8 mouse cellular contexts compared by ENCODE assay signal in genomic region chr6:117173876-117174275, GRCm38 (mm10). TPM values are rescaled to one million over a fixed set of nuclear protein-coding genes. Genes with fewer than 3 reads are reported as not detected.
DNase-seq lines count a peak whose midpoint lies in the region; ATAC-seq lines count a peak whose summit lies in the region.
"Had no signal": no experiment of that assay in that cellular context is flagged by ENCODE, and none has a peak within 500 bp of the region (broad histone marks: within the 10 kb centered on the region; RNA-seq: fewer than 3 reads in every experiment).

No protein-coding gene starts in this region.

- no peak overlapping the region for H3K9ac ChIP-seq in hindbrain, embryonic 16.5 days (ENCODE audit: low read depth, low read length)

- H3K4me2 ChIP-seq in hindbrain, embryonic 16.5 days (ENCODE audit: low read length) = peak overlapping the region; percentile 35; the same call in 1 of the 2 replicates

- WGBS in hindbrain, embryonic 16.5 days = 11% methylated on average over 11 of the region's 11 CpGs

- ATAC-seq in hindbrain, embryonic 16.5 days = no peak; the same call in 1 of the 2 replicates

- H3K36me3 ChIP-seq in hindbrain, embryonic 16.5 days (ENCODE audit: control insufficient read depth, insufficient read depth, low read length) = no peaks in the 10 kb centered on the region
- H3K36me3 ChIP-seq in splenic B cell, adult 2 months (ENCODE audit: control insufficient read depth, insufficient read depth, low read length, poor library complexity, severe bottlenecking) = no peaks in the 10 kb centered on the region

- H3K27me3 ChIP-seq in hindbrain, embryonic 16.5 days (replicated peaks; ENCODE audit: control insufficient read depth, insufficient read depth, low read length) = peaks cover 15% of the 10 kb centered on the region
- H3K27me3 ChIP-seq in splenic B cell, adult 2 months (ENCODE audit: control insufficient read depth, insufficient read depth, low read length, poor library complexity, severe bottlenecking) = no peaks in the 10 kb centered on the region; the same call in 1 of the 2 replicates

- H3K27ac ChIP-seq in hindbrain, embryonic 16.5 days (ENCODE audit: low read depth, low read length) = no peak overlapping the region

- peak; percentile 34 for DNase-seq in adrenal gland, adult 8-10 months
- DNase-seq in cerebellum, postnatal 14 days = peak; percentile 95 to 97
- DNase-seq in frontal cortex, postnatal 36 days (ENCODE audit: low spot score in 2 of 2) = peak; percentile 78 to 81
- peak; percentile 43 for DNase-seq in left cerebral cortex, adult 11 months (ENCODE audit: low spot score)
- DNase-seq in mesoderm, embryonic 11.5 days (ENCODE audit: low read depth, low spot score) = peak; percentile 84
- peak; percentile 30 for DNase-seq in splenic B cell, adult 2 months (ENCODE audit: low read depth, low spot score)

- no peaks in the 10 kb centered on the region for H3K9me3 ChIP-seq in hindbrain, embryonic 16.5 days (ENCODE audit: control insufficient read depth, low read length)
- H3K9me3 ChIP-seq: megakaryocyte, embryonic 14.5 days had no signal

- H3K4me3 ChIP-seq in hindbrain, embryonic 16.5 days (ENCODE audit: low read length) = no peak overlapping the region
- H3K4me3 ChIP-seq: megakaryocyte, embryonic 14.5 days had no signal

- peaks cover 10% of the 10 kb centered on the region for H3K4me1 ChIP-seq in hindbrain, embryonic 16.5 days (ENCODE audit: control insufficient read depth, insufficient read depth, low read depth, low read length)

RNA-seq across cellular contexts. Expression of gene Cxcl12, which starts 5.5 kb away (rescaled TPM):
- total RNA-seq in adrenal gland, adult 8-10 months (2022) = 10 to 100 TPM; 37.4 to 94.2 (median 64.5) TPM
- polyA plus RNA-seq in hindbrain, embryonic 16.5 days (2015; fragmentation: Nextera tagmentation; extraction: Ambion mirVana) = 71.7 and 89.4 TPM in 2 replicates

Comparison
In these comparisons a context has a peak if more than half of its experiments do, and no peak if none do; other contexts are left out.
1. DNase-seq: peak in every context shown above with its lines; median percentile 96 in cerebellum, postnatal 14 days; 84 in mesoderm, embryonic 11.5 days; 80 in frontal cortex, postnatal 36 days; 43 in left cerebral cortex, adult 11 months; 34 in adrenal gland, adult 8-10 months; 30 in splenic B cell, adult 2 months.